Mouse (Mus musculus): Measurements from ENCODE around the gene Pspc1. TPM values are rescaled to one million over a fixed set of nuclear protein-coding genes. Genes with fewer than 3 reads are reported as not detected.
"Not testable (repeated sequence)": the region's sequence is repeated elsewhere in the genome, so short reads cannot be mapped to it uniquely, and the experiment has no call there.

Gene Pspc1
- polyA plus RNA-seq, 1 experiment from 2014 or later = 47.2 TPM

- Histone ChIP-seq H3K4me2 (replicated peaks) (peak overlapping the region; percentile 73), H3K36me3 (no peaks in the 10 kb centered on the region), H3K27me3 (replicated peaks) (no peaks in the 10 kb centered on the region), H3K4me1 (peaks cover 16% of the 10 kb centered on the region), H3K9ac (peak overlapping the region; percentile 91), H3K27ac (peak overlapping the region; percentile 91), H3K9me3 (no peaks in the 10 kb centered on the region), H3K4me3 (peak overlapping the region; percentile 93)
- under 1% methylated on average over 71 of the region's 71 CpGs for WGBS
- ATAC-seq (ENCODE audit: low FRiP score, low read depth) = peak; percentile 43
These were observed 568 bp downstream of the Pspc1 start for GRCm38 (mm10) chr14:56777360-56778136.

DNA sequence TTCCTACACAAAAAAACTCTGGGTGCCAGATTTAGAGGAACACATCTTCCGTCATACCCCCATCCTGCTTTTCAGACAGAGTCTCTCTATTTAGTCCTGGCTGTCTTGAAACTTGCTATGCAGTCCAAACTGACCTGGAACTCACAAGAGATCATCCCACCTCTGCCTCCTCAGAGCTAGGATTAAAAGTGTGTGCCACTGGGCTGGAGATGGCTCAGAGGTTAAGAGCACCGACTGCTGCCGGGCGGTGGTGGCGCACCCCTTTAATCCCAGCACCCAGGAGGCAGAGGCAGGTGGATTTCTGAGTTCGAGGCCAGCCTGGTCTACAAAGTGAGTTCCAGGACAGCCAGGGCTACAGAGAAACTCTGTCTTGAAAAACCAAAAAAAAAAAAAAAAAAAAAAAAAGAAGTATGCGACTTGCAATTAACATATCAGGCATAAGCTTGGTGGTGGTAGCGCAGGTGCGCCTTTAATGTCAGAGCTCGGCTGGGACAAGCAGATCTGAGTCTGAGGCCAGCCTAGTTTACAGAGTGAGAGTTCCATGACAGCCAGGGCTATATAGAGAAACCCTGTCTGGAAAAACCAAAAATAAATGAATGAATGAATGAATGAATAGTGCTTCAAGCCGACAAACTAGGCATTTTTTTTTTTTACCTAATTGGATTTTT lies 1.4 kb downstream of the Pspc1 start:
- WGBS = 33% methylated on average over 11 of the region's 11 CpGs
- peak overlapping the region; percentile 73 for H3K4me2 ChIP-seq (replicated peaks)

DNA sequence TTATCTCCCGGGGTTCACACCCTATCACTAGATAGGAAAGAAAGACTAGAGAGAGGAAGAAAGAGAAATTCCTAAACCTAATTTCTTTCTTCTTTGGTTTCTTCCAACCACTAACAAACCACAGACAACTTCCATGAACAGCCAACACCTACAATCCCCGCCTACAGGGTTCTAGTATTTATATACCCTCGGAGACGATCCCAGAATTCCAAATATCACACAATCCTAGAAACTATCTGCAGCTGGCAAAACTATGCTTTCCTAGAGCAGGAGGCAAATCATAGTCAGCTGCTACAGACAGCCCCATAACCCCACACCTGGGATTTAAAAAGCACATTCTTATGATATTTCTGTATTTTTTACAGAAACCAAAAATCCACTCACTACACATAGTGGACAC lies 2.7 kb downstream of the Pspc1 start:
- Histone ChIP-seq H3K4me2 (replicated peaks) (peak overlapping the region; percentile 73), H3K36me3 (peaks cover 15% of the 10 kb centered on the region), H3K4me3 (no peak overlapping the region; the same call in 1 of the 2 replicates), H3K27me3 (replicated peaks) (no peaks in the 10 kb centered on the region), H3K9ac (peak overlapping the region; percentile 26; the same call in 1 of the 2 replicates), H3K27ac (no peak overlapping the region), H3K4me1 (peaks cover 16% of the 10 kb centered on the region), H3K9me3 (no peaks in the 10 kb centered on the region)
- ATAC-seq (ENCODE audit: low FRiP score, low read depth) = no peak
- WGBS = 80% methylated on average over 4 of the region's 4 CpGs

More for the DNA sequence above, 1.4 kb downstream of the Pspc1 start:
- peak overlapping the region; percentile 91 for H3K9ac ChIP-seq
- no peak overlapping the region for H3K27ac ChIP-seq
- H3K9me3 ChIP-seq = no peaks in the 10 kb centered on the region
- H3K4me3 ChIP-seq = peak overlapping the region; percentile 93
- ATAC-seq (ENCODE audit: low FRiP score, low read depth) = no peak
- H3K4me1 ChIP-seq = peaks cover 16% of the 10 kb centered on the region
- H3K36me3 ChIP-seq = peaks cover 4% of the 10 kb centered on the region
- no peaks in the 10 kb centered on the region for H3K27me3 ChIP-seq (replicated peaks)

DNA sequence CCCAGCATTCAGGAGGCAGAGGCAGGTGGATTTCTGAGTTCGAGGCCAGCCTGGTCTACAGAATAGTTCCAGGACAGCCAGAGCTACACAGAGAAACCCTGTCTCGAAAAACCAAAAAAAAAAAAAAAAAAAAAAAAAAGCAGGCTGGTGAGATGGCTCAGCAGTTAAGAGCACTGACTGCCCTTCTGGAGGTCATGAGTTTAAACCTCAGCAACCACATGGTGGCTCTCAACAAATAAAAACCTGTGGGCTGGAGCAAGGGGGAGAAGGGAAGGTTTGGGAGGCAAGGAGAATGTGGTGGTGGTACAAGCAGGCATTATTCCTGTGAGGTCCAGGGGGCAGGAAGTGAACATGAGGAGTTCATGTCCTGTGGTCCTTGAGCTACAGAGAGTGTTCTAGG lies 11.7 kb downstream of the Pspc1 start:
- not testable (repeated sequence) for H3K27ac ChIP-seq; H3K4me3 ChIP-seq; H3K4me1 ChIP-seq; ATAC-seq (ENCODE audit: low FRiP score, low read depth); H3K9ac ChIP-seq; H3K27me3 ChIP-seq (replicated peaks); H3K4me2 ChIP-seq (replicated peaks); H3K9me3 ChIP-seq
- WGBS = 82% methylated on average over 2 of the region's 2 CpGs
- peaks cover 44% of the 10 kb centered on the region for H3K36me3 ChIP-seq

DNA sequence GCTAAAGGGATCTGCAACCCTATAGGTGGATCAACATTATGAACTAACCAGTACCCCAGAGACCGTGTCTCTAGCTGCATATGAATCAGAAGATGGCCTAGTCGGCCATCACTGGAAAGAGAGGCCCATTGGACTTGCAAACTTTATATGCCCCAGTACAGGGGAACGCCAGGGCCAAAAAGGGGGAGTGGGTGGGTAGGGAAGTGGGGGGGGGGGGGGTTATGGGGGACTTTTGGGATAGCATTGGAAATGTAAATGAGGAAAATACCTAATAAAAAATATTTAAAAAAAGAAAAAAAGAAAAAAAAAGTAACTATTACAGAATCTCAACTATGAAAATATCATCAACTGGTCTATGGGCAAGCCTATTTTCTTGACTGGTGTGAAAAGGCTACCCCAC lies 13.0 kb downstream of the Pspc1 start:
- not testable (repeated sequence) for H3K4me1 ChIP-seq; H3K4me2 ChIP-seq (replicated peaks); H3K9me3 ChIP-seq; H3K27me3 ChIP-seq (replicated peaks); ATAC-seq (ENCODE audit: low FRiP score, low read depth); H3K27ac ChIP-seq; H3K9ac ChIP-seq; H3K4me3 ChIP-seq
- H3K36me3 ChIP-seq = peaks cover 47% of the 10 kb centered on the region
- WGBS = 88% methylated on average over 3 of the region's 3 CpGs

DNA sequence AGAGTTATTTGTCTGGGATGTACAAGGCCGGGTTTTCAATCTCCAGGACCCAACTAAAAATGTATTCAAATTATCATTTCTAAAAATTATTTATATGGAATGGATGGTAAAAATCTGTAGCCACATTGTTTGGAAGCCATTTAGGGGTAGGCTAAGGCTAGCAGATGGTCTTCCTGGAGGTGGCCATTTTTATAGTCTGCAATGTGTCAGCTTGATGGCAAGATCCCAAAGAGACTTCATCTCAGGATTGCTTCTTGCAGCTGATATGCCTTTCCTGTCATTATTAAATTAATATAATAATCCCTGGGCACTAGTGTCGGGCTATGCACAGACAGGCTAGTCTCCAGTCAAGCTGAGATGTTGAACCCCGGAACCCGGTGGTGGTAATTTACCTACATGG lies 26.8 kb downstream of the Pspc1 start:
- Histone ChIP-seq H3K27me3 (replicated peaks) (no peaks in the 10 kb centered on the region), H3K4me1 (no peaks in the 10 kb centered on the region), H3K9me3 (no peaks in the 10 kb centered on the region), H3K4me3 (no peak overlapping the region), H3K4me2 (replicated peaks) (no peak overlapping the region), H3K36me3 (peaks cover 38% of the 10 kb centered on the region), H3K9ac (no peak overlapping the region), H3K27ac (no peak overlapping the region)
- ATAC-seq (ENCODE audit: low FRiP score, low read depth) = no peak
- 89% methylated on average over 4 of the region's 4 CpGs for WGBS

- 98% methylated on average over 1 of the region's 1 CpGs for WGBS
- Histone ChIP-seq H3K36me3 (peaks cover 12% of the 10 kb centered on the region), H3K27me3 (replicated peaks) (no peaks in the 10 kb centered on the region), H3K9me3 (no peaks in the 10 kb centered on the region), H3K4me2 (replicated peaks) (no peak overlapping the region), H3K4me1 (no peaks in the 10 kb centered on the region), H3K4me3 (no peak overlapping the region), H3K9ac (no peak overlapping the region), H3K27ac (no peak overlapping the region)
- ATAC-seq (ENCODE audit: low FRiP score, low read depth) = no peak
These were observed 37.9 kb downstream of the Pspc1 start for GRCm38 (mm10) chr14:56740175-56740574.

GRCm38 (mm10) chr14:56726493-56726892 lies 51.6 kb downstream of the Pspc1 start:
- ATAC-seq (ENCODE audit: low FRiP score, low read depth) = no peak
- WGBS = 89% methylated on average over 1 of the region's 1 CpGs

DNA sequence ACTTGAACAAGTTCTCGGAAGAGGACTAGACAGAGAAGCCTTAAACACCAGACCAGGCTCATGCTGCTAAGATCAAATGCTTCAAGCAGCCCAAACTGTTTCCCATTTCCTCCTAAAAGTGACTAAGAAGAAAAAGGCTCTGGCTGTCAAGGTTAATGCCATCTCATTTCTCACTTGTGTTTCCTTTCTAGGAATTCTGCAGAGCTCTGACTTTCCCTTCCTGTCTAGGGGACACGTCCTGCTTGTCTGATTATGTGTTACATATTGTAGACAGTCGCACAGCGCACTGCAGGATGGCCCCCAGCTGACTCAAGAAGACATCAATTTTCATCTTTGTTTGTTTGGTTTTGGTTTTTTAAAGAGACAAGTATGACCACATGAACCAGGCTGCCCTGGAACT lies 72.4 kb downstream of the Pspc1 start:
- H3K27me3 ChIP-seq (replicated peaks) = no peaks in the 10 kb centered on the region
- ATAC-seq (ENCODE audit: low FRiP score, low read depth) = no peak
- no peak overlapping the region for H3K9ac ChIP-seq
- H3K36me3 ChIP-seq = peaks cover 6% of the 10 kb centered on the region
- no peaks in the 10 kb centered on the region for H3K9me3 ChIP-seq
- no peaks in the 10 kb centered on the region for H3K4me1 ChIP-seq
- H3K27ac ChIP-seq = no peak overlapping the region
- H3K4me2 ChIP-seq (replicated peaks) = no peak overlapping the region
- 75% methylated on average over 4 of the region's 4 CpGs for WGBS
- no peak overlapping the region for H3K4me3 ChIP-seq

More at GRCm38 (mm10) chr14:56726493-56726892, 51.6 kb downstream of the Pspc1 start:
- H3K4me1 ChIP-seq = no peaks in the 10 kb centered on the region
- no peak overlapping the region for H3K9ac ChIP-seq
- no peak overlapping the region for H3K4me2 ChIP-seq (replicated peaks)
- H3K27me3 ChIP-seq (replicated peaks) = no peaks in the 10 kb centered on the region
- no peaks in the 10 kb centered on the region for H3K9me3 ChIP-seq
- H3K27ac ChIP-seq = no peak overlapping the region
- H3K4me3 ChIP-seq = no peak overlapping the region
- peaks cover 4% of the 10 kb centered on the region for H3K36me3 ChIP-seq

GRCm38 (mm10) chr14:56702644-56703043 lies 75.5 kb downstream of the Pspc1 start:
- H3K27me3 ChIP-seq (replicated peaks) = no peaks in the 10 kb centered on the region
- H3K27ac ChIP-seq = no peak overlapping the region
- H3K9me3 ChIP-seq = no peaks in the 10 kb centered on the region
- no peak for ATAC-seq (ENCODE audit: low FRiP score, low read depth)
- H3K36me3 ChIP-seq = peaks cover 28% of the 10 kb centered on the region
- no peak overlapping the region for H3K4me3 ChIP-seq
- WGBS = 95% methylated on average over 4 of the region's 4 CpGs
- H3K9ac ChIP-seq = no peak overlapping the region
- no peaks in the 10 kb centered on the region for H3K4me1 ChIP-seq
- H3K4me2 ChIP-seq (replicated peaks) = no peak overlapping the region

DNA sequence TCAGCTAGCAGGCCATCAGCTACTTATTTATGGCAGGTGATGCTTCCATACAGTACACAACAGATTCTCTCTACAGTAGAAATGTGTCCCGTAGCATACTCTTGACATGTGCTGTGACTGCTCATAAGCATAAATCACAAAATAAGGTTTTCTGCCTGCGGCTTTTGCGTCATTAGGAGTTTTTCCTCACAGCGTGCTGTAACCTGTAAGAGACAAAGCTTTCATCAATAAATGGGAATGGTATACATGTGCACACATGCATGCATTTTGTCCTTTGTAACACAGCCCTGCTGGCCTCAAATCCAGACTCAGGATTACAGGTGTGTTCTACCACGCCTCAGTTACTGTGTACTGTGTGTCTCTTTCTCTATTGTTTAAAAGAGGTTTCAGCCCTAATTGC lies 80.3 kb downstream of the Pspc1 start:
- no peaks in the 10 kb centered on the region for H3K4me1 ChIP-seq
- H3K9ac ChIP-seq = no peak overlapping the region
- no peak overlapping the region for H3K4me3 ChIP-seq
- 90% methylated on average over 5 of the region's 5 CpGs for WGBS
- H3K9me3 ChIP-seq = no peaks in the 10 kb centered on the region
- no peak overlapping the region for H3K4me2 ChIP-seq (replicated peaks)
- H3K27me3 ChIP-seq (replicated peaks) = no peaks in the 10 kb centered on the region
- peaks cover 72% of the 10 kb centered on the region for H3K36me3 ChIP-seq
- H3K27ac ChIP-seq = no peak overlapping the region
- ATAC-seq (ENCODE audit: low FRiP score, low read depth) = no peak

DNA sequence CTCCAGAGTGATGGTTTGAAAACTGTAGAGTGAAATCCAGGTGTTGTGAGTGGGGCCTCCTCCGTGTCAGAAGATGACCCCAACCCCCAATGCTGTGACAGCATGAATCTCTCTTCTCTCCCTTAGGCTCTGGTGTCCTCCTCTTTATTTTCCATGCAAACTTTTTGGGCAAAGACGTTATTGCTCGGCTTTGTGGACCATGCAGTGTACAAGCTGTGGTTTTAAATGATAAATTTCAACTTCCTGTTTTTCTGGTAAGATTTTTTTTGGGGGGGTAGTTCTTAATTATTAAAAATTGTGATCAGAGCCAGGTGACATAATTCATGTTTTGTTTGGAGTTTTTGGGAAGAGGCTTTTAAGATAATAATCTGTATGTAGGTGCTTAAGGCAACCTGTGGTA lies 82.6 kb downstream of the Pspc1 start:
- Histone ChIP-seq H3K9ac (no peak overlapping the region), H3K4me1 (no peaks in the 10 kb centered on the region), H3K27ac (no peak overlapping the region), H3K36me3 (peaks cover 90% of the 10 kb centered on the region), H3K9me3 (no peaks in the 10 kb centered on the region), H3K4me3 (no peak overlapping the region), H3K27me3 (replicated peaks) (no peaks in the 10 kb centered on the region), H3K4me2 (replicated peaks) (no peak overlapping the region)
- ATAC-seq (ENCODE audit: low FRiP score, low read depth) = no peak
- 86% methylated on average over 3 of the region's 3 CpGs for WGBS
